Mouse (Mus musculus) embryo, embryonic 11 days (tissue): ENCODE measurements at regions not wholly inside any gene's neighbourhood (a gene's known extent, or its start where the extent isn't known, plus 50 kb on each side); places are given as distances from the start of the nearest gene placed in this dataset.

Source experiments
- DNase-seq: peaks from one replicate; pipeline ENCODE4 v3.0.0-alpha.2; 2015

GRCm38 (mm10) chr13:72691783-72692729 is 63.4 kb downstream of the Irx2 start:
- DNase-seq = no peak

DNA sequence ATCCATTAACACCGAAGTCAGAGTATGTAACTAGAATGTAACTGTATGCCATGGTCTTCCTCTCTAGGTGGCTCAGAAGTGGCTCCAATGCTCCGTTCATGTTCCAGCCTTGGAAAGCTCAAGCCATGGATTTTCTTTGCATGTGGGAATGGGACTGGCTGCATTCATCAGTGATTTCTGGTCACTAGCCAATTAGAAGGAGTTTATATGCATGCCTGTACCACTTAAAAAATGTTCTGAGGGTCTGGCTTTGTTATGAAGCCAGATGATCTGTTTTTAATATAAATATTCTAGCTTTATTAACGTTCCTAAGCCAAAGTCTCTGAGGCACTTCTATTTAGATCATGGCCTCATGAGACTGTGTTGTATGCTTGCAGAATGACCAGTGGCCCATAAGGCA is 78.8 kb downstream of the Irx2 start:
- DNase-seq = no peak

DNA sequence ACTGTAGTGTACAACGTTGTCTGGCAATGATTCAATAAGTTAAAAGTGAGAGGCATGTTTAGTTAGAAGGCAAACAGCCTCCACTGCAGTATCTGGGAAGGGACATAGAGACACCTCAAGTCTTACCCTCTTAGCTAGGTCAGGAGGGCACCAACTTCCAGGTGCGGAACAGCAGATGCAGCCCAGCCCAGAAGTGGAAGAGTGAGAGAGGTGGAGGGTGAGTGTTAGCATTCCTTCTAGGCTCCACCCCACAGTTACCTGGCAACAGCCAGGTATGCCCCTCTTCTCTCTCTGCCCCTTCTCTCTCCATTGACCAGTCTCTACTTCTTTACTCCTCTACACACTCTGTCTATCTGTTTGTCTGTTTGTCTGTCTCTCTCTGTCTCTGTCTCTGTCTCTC is 80.1 kb downstream of the Irx2 start:
- DNase-seq = no peak

- no peak for DNase-seq
Observed at GRCm38 (mm10) chr13:72710051-72710450, 81.4 kb downstream of the Irx2 start.

DNA sequence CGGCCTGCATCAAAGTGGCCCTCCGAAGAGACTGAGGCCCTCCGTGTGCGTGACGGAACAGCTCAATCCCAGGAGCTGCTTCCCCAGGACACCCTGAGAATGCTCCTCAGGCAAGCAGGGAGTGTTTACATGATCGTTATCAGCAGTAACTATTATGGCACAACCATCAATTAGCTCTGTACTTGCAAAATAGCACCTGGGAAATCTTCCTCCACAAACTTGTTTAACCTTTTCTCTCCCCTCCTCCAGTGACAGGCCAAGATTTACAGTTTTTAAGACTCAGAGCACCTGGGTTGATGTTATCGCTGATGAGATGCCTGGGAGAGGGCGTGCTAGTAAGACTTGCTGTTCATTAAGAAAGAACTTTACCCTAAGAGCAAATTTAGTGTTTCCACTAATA is 82.5 kb downstream of the Irx2 start:
- DNase-seq = no peak

GRCm38 (mm10) chr13:72711842-72712330 is 83.3 kb downstream of the Irx2 start:
- DNase-seq = no peak

- DNase-seq = no peak
Observed at GRCm38 (mm10) chr13:72714793-72715192, 86.2 kb downstream of the Irx2 start.

DNA sequence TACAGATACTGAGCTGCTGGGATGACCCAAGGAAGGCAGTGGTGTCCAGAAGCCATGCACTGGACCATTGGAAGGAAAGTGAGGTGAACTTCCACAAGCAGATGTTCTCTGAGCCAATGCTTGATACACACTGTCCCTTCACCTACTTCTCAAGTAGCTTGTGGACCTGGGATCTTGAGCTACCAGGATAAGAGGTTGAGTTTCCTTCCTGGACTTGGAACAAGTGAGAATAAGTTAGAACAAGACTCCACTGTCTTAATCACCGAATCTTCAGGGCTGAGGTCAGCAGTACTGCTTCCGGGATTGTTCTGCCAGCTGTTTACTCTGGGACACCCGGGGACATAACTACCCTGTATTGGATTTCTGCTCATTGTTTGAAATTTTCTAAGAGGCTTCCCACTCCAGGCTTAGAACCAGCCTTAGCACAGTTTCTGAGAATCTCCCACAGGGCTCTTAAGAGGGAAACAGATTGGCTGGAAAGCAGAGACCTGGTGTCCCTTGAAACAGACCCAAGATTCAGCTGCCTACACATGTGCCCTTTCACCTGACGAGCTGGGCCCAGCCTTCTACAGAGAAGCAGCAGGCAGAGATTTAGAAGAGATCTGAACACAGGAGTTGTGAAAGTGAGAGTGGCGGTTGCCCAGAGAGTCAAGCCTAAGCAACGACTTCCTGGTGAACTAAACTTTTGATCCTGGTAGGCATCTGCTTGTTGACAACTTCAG is 87.5 kb downstream of the Irx2 start:
- DNase-seq = no peak

DNA sequence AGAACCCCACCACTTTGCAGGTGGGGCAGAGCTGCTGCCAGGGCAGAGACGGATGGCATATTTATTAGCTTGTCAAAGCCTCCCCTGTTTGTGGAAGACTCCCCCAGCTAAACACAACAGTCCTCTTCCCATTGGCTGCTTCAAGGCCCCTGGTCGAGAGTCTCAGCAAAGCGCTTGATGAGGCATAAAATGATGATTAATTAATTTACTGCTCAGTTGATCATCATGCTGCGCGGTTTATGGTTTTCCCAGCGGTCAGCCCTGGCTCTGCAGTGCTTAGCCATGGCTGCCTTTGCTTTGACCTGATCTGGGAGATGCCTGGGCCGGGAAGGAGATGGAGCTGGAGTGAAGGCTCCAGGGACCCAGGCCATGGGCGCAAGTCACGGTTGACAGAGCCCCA is 98.5 kb downstream of the Irx2 start:
- DNase-seq = peak; percentile 50

DNA sequence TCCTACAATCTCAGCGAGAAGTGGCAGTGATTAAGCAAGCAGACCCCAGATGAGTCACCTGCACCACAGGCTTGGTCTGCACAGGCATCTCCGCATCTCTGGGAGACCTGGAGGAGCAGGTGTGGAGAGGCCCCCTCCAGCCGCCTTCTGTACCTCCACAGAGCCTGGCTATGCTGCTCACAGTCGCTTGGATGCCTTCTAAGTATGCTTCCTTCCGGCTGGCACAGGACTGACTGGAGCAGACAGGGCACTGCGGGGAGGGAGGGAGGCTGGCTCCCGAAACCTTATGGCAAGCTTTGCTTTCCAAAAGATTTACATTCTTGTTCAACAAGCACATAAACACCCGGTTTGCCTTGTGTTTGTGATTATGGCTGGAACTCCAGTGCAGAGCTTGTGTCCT is 107.3 kb downstream of the Irx2 start:
- no peak for DNase-seq

DNA sequence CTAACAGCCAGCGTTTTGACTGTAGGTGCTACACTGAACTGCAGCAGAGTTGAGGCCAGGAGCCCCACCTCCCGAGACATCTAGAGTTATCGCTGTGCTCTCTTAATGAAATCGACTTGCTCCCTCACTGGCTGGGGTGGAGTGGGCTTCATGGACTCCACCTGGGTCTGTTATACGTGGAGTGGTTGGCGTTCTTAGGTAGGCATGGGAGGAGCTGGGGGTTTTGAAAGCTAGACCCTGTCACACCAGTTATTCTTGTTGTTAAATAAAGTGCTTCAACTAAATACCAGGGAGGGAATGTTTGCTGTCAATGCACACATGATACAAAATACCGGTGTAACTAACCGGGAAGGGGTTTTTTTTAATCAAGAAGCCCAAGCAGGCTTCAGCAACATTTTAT is 108.4 kb downstream of the Irx2 start:
- DNase-seq = no peak

DNA sequence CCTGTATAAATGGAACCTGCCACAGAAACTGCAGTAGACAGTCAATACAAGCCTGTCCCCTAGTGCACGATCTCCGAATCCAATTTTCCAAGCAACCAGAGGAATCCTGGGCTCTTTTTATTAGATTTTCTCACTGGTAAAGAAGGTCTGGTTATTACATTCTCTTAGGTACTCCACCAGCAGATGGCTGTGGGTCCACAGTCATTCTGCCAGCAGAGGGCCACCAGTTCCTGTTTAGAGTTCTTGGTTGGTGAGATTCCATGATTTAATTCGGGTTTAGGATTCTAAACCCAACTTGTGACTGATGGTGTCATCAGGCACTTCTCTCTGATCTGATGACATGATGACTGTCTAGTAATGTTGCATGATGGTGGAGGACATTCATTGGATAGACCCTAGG is 118.6 kb downstream of the Irx2 start:
- no peak for DNase-seq

GRCm38 (mm10) chr13:72755036-72755435 is 126.4 kb downstream of the Irx2 start:
- no peak for DNase-seq

DNA sequence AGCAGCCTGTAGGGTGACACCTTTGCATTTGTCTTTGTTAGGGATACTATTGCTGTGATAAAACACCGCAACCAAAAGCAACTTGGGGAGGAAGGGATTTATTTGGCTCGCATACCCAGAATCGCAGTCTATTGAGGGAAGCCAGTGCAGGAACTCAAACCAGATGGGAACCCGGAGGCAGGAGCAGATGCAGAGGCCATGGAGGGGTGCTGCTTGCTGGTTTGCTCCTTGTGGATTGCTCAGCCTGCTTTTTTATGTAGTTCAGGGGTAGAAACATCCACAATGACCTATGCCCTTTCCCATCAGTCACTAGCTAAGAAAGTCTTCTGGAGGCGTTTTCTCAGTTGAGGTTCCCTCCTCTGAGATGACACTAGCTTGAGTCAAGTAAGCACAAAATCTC is 133.9 kb downstream of the Irx2 start:
- DNase-seq = no peak

DNA sequence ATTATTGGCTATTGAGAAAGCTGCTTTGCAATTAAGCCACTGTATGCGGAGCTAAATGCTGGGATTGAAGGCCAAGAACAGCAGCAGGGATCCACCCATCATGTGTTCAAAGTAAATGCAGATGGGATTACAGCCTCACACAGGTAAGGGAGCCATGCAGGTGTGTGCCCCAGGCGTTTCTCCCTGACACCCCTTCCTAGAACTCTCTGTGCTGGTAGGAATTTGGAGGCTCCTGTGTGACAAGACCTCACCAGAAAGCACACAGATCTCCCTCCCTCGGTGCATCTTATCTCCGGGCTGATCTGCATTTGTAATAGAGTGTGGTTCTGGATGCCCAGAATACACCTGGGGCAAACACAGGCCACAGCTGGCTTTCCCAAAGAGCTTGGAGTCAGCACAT is 134.7 kb downstream of the Irx2 start:
- DNase-seq = no peak

- peak; percentile 11 for DNase-seq
Observed at GRCm38 (mm10) chr13:72767306-72767705, 138.7 kb downstream of the Irx2 start.

GRCm38 (mm10) chr13:72769007-72769595 is 140.5 kb downstream of the Irx2 start:
- peak; percentile 18 for DNase-seq

DNA sequence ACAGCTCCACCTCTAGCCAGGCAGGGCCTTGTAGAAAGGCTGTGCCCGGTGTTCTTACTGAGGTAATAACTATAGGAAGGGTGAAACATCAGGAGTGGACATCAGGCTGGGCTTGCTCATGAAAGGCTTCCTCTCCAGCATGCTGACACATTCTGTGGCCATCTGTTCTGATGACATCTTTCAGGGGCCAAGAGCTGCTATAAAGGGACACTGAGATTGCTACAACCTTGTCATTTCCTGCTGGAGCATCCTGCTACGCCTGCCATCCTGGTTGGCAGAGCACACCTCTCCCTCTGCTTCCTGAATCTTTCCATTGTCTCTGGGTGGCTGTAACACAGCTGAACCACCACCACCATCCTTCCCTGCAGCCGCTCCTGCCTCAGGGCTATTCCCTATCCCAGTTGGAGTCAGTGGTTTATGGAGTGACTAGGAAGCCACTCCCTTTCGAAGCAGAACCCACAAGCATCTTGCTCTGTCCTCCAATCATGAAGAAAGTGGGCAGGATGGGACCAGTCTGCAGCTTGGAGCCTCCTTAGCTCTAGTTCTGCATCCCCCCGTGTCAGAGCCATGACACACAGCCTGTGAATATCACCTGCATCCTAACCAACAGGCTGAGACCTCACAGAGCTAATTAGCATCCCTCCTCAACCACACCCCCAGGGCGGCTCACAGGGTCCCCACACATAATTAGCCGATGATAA is 154.6 kb downstream of the Irx2 start:
- DNase-seq = no peak

DNA sequence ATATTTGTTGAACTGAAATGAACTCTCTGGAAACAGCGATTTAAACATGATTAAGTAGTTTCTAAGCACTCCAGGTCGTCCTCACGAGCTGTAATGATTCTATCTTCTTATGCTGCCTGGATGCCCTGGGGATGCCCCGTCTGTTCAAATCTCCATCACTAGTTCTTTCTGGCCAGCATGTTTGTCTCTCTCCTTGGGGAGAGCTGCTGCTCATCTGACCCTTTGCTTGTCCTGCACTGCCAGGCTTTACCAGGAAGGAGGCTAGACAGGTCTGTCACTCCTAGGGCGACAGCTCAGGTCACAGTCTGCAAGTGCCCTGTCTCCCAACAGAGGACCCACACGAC is 155.1 kb downstream of the Irx2 start:
- DNase-seq = no peak

DNA sequence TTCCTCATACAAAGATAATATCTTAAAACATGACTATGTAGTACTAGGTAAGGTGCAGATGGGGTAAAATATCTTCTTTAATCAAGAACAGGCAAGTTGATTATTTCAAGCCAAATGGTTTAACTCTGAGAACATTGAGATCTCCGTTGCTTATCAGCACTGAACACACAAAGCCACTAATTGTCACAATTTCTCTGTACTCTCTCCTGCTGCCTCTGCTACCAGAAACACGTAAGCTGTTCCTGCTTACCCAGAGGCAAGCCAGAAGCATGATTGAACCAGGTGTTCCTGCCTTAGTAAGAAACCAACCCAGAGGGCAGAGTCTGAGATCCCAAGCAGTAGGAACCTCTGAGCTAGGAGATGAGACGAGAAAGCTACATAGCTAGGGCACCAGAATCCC is 164.1 kb downstream of the Irx2 start:
- no peak for DNase-seq

DNA sequence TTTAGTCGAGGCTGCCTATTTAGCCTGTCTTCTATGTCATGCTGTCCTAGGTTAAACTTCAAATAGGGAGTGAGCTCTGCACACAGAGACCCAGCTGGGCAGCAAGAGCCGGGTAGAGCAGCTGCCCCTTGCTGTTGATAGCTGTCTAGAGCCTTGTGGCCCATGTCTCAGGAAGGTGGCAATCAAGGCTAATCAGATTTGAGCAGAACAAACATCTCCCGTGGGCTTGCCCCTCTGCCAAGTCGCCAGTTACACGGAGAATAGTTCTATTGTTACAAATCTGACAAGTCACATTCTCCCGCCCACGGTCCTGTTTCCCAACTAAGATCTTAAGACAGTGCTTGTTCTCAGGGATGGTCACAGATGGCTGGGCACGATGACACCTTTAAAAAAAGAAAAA is 171.4 kb downstream of the Irx2 start:
- peak; percentile 7 for DNase-seq

DNA sequence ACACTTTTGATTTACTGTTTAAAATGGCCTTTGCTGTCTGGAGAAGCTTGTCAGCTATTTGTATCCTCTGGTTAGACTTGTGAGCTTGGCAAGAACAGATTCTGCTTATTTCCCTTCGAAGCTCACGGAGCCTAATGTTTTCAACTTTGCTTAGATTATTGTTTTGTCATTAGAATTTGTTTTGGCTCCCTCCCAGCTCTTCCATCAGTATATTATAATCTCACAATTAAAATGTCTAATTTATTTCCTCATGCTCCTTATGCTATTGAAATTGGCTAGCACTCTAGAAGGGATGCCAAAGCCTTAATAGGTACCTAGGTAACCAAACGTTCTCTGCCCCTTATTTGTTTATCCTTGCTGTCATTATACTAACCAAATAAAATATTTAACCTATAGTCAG is 171.9 kb downstream of the Irx2 start:
- no peak for DNase-seq

DNA sequence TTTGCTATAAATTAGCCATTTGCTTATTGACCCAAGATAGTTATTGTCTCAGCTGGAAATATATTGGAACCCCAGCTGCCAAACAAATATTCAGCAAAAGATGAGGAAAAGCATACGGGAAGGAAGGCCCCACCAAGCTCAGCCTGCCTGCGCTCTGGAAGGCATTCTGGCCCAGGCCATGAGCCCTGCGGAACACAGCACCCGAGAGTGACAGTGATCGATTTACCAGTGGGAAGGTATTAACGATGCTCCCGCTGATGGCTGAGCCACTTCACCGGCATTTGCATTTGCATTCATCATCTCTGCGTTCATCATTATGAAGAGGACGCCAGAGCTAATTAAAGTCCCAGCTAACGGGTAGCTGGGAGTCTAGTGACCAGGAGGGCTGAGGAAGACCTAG is 174.8 kb downstream of the Irx2 start:
- DNase-seq = no peak
